Mouse (Mus musculus): ENCODE measurements at regions not wholly inside any gene's neighbourhood (a gene's known extent, or its start where the extent isn't known, plus 50 kb on each side); places are given as distances from the start of the nearest gene placed in this dataset.

DNA sequence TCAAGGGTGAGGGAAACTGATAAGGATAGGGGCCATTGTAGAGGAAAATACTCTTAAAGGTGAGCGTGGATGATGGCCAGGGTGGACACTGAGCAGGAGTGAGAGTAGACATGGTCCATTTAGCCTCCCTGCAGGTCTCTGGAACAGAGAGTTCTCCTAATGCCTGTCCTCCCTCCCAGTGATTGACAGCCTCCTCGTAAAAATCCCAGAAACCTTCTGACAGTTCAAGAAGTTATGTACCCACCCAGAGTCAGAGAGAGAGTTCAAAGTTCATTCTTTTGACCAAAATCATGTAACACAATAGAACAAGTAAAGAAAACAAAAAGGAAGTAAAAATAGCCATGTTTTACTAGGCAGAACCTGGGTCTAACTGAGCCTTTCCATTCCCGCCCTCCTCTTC lies 64.5 kb upstream of the Nt5e start:
- TF ChIP-seq CTCF (IDR thresholded peaks at IDR 0.05; ENCODE audit: borderline replicate concordance, extremely low read depth, insufficient read depth, insufficient read length) (no peak), POLR2A (IDR thresholded peaks at IDR 0.05; ENCODE audit: borderline replicate concordance, extremely low read depth, insufficient read depth, insufficient read length, poor library complexity, severe bottlenecking) (no peak)
